Mouse (Mus musculus) liver, adult 2 months (tissue): ENCODE measurements around the gene Tmem184b. TPM values are rescaled to one million over a fixed set of nuclear protein-coding genes. Genes with fewer than 3 reads are reported as not detected.
A peak's percentile ranks its signal among the peaks of the same experiment; 100 is the strongest.

Source experiments
- DNase-seq: peaks from one replicate; pipeline ENCODE4 v3.0.0-alpha.2; 2011; ENCODE audit warnings: low read depth, low spot score; ENCODE audit errors: extremely low read depth
- H3K27ac ChIP-seq: fragments of 200-500 bp; replicated peaks from 2 replicates; pipeline ENCODE4 v1.5.1; 2012; ENCODE audit warnings: low read depth, mild to moderate bottlenecking, control low read depth, inconsistent platforms, low read length; ENCODE audit not compliant: insufficient read depth
- H3K27me3 ChIP-seq: fragments of 200-500 bp; 2 replicates; pipeline ENCODE4 v1.6.1; 2012; ENCODE audit warnings: mild to moderate bottlenecking, moderate library complexity, low read length, inconsistent platforms; ENCODE audit not compliant: control insufficient read depth, insufficient read depth
- H3K36me3 ChIP-seq: fragments of 200-500 bp; 2 replicates; pipeline ENCODE4 v1.6.1; 2012; ENCODE audit warnings: low read length, inconsistent platforms; ENCODE audit not compliant: control insufficient read depth, insufficient read depth
- H3K4me1 ChIP-seq: fragments of 200-500 bp; 2 replicates; pipeline ENCODE4 v1.6.1; 2011; ENCODE audit warnings: low read length; ENCODE audit not compliant: control insufficient read depth, insufficient read depth
- H3K4me3 ChIP-seq: fragments of 200-500 bp; 2 replicates; pipeline ENCODE4 v1.5.1; 2011; ENCODE audit warnings: low read depth, mild to moderate bottlenecking, control low read depth, low read length, moderate library complexity; ENCODE audit not compliant: insufficient read depth
- H3K79me2 ChIP-seq: fragments of 200-500 bp; 2 replicates; pipeline ENCODE4 v1.6.1; 2012; ENCODE audit warnings: inconsistent platforms, mild to moderate bottlenecking, low read length, moderate library complexity; ENCODE audit not compliant: control insufficient read depth, insufficient read depth
- H3K9ac ChIP-seq: fragments of 200-500 bp; 2 replicates; pipeline ENCODE4 v1.6.1; 2012; ENCODE audit warnings: low read depth, mild to moderate bottlenecking, control low read depth, inconsistent platforms, low read length
- CTCF ChIP-seq: fragments of 200-500 bp; IDR thresholded peaks from 2 replicates; pipeline ENCODE4 v1.5.1; 2011; ENCODE audit warnings: low read depth, low read length, control low read depth
- POLR2A ChIP-seq: fragments of 200-500 bp; IDR thresholded peaks from 2 replicates; pipeline ENCODE4 v1.6.1; 2011; ENCODE audit warnings: low read length, control low read depth; ENCODE audit not compliant: insufficient read depth; ENCODE audit errors: extremely low read depth
- WGBS: fragments of 180-500 bp; shearing (Covaris S2); methylation state at CpG from one replicate; pipeline ENCODE4 v1.1.7; 2018; 5-methylcytosine and 5-hydroxymethylcytosine counted together
- polyA plus RNA-seq: library from polyadenylated mRNA; depleted of rRNA; stranded (reverse); fragments of >200 nt; gene quantifications from 2 replicates; pipeline ENCODE4 v1.2.3, GENCODE M21; 2012
- total RNA-seq: library from RNA; depleted of rRNA; stranded (reverse); fragments of >200 nt; gene quantifications from 2 replicates; pipeline ENCODE4 v1.2.3, GENCODE M21; 2014

The Tmem184b gene
- total and polyA plus RNA-seq, 2 experiments = 6.0 to 48.7 TPM

- H3K27me3 ChIP-seq = no peaks in the 10 kb centered on the region
- H3K9ac ChIP-seq = peak overlapping the region; percentile 6; the same call in 1 of the 2 replicates
- no peak overlapping the region for H3K4me3 ChIP-seq
- peaks cover 24% of the 10 kb centered on the region; the same call in 1 of the 2 replicates for H3K79me2 ChIP-seq
- no peak for DNase-seq
- no peaks in the 10 kb centered on the region for H3K36me3 ChIP-seq
- TF ChIP-seq POLR2A (no peak), CTCF (no peak)
- peaks cover 45% of the 10 kb centered on the region for H3K4me1 ChIP-seq
- WGBS = 85% methylated on average over 6 of the region's 6 CpGs
- H3K27ac ChIP-seq = peak overlapping the region; percentile 93
Observed at GRCm38 (mm10) chr15:79393101-79393500, 10.3 kb downstream of the Tmem184b start.

GRCm38 (mm10) chr15:79392527-79392926 is 10.8 kb downstream of the Tmem184b start:
- 17% methylated on average over 5 of the region's 5 CpGs for WGBS
- H3K4me3 ChIP-seq = no peak overlapping the region
- DNase-seq = peak; percentile 96
- H3K27me3 ChIP-seq = no peaks in the 10 kb centered on the region
- H3K4me1 ChIP-seq = peaks cover 49% of the 10 kb centered on the region
- H3K27ac ChIP-seq = peak overlapping the region; percentile 93
- H3K36me3 ChIP-seq = no peaks in the 10 kb centered on the region
- H3K9ac ChIP-seq = peak overlapping the region; percentile 24; the same call in 1 of the 2 replicates
- TF ChIP-seq CTCF (no peak), POLR2A (no peak)
- H3K79me2 ChIP-seq = peaks cover 21% of the 10 kb centered on the region; the same call in 1 of the 2 replicates

- Histone ChIP-seq H3K27ac (peak overlapping the region; percentile 83), H3K9ac (peak overlapping the region; percentile 9), H3K27me3 (no peaks in the 10 kb centered on the region), H3K4me3 (no peak overlapping the region), H3K79me2 (peaks cover 15% of the 10 kb centered on the region; the same call in 1 of the 2 replicates), H3K4me1 (peaks cover 55% of the 10 kb centered on the region), H3K36me3 (no peaks in the 10 kb centered on the region)
- whole genome bisulfite sequencing = 11% methylated on average over 7 of the region's 7 CpGs
- TF ChIP-seq POLR2A (no peak), CTCF (no peak)
- DNase-seq = peak; percentile 89
Observed at GRCm38 (mm10) chr15:79391447-79392093, 11.8 kb downstream of the Tmem184b start.

- Histone ChIP-seq H3K27ac (peak overlapping the region; percentile 86), H3K4me3 (no peak overlapping the region), H3K9ac (no peak overlapping the region; the same call in 1 of the 2 replicates), H3K36me3 (no peaks in the 10 kb centered on the region), H3K79me2 (peaks cover 9% of the 10 kb centered on the region; the same call in 1 of the 2 replicates), H3K4me1 (peaks cover 55% of the 10 kb centered on the region), H3K27me3 (no peaks in the 10 kb centered on the region)
- WGBS = 22% methylated on average over 6 of the region's 6 CpGs
- DNase-seq = peak; percentile 99
- TF ChIP-seq CTCF (no peak), POLR2A (peak; percentile 81)
Observed at GRCm38 (mm10) chr15:79390434-79390833, 12.9 kb downstream of the Tmem184b start.

DNA sequence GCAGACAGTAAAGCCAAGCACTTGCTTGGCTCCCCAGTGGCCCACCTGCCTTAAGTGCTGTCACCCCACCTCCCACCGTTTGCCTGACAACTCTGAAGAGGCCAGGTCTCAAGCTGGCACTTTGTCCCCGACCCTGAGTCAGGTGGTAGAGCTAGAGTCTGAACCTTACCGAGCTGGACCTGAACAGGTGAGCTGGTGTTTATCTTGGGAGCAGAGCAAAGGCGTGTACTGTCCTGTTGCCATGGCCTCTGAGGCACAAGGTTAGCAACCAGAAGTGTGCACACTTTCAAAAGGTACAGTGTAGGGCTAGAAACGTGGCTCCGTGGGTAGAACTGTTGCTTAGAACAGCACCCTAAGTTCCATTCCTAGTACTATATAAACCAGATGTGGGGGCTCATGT is 15.2 kb downstream of the Tmem184b start:
- Histone ChIP-seq H3K27me3 (no peaks in the 10 kb centered on the region), H3K9ac (peak overlapping the region; percentile 53), H3K36me3 (no peaks in the 10 kb centered on the region), H3K79me2 (peaks cover 5% of the 10 kb centered on the region; the same call in 1 of the 2 replicates), H3K27ac (peak overlapping the region; percentile 97), H3K4me1 (peaks cover 47% of the 10 kb centered on the region), H3K4me3 (no peak overlapping the region)
- TF ChIP-seq POLR2A = no peak
- no peak for TF ChIP-seq CTCF
- WGBS = 26% methylated on average over 6 of the region's 6 CpGs
- DNase-seq = peak; percentile 98

DNA sequence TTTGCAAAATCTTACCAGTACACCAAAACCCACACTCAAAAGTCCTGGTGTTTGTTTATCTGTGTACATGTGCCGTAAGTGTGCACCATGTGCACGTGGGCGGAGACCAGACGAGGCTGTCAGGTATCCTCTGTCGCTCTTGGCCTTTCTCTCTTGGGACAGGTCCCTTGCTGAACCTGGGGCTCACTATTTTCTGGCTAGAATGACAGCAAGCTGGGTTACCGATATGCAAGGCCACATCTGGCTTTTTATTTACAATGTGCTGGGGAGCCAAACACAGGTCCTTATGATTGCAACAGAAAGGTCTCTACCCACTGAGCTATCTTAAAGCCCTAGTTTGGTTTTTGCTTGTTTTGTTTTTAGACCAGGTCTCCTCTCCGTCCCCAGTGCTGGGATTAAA is 15.8 kb downstream of the Tmem184b start:
- Histone ChIP-seq H3K27me3 (no peaks in the 10 kb centered on the region), H3K36me3 (no peaks in the 10 kb centered on the region), H3K9ac (0 out of 2 replicates have a peak overlapping the region, but pooled peaks have one; percentile 53), H3K27ac (peak overlapping the region; percentile 97), H3K79me2 (peaks cover 5% of the 10 kb centered on the region; the same call in 1 of the 2 replicates), H3K4me1 (peaks cover 41% of the 10 kb centered on the region), H3K4me3 (no peak overlapping the region)
- 26% methylated on average over 7 of the region's 7 CpGs for WGBS
- TF ChIP-seq CTCF (no peak), POLR2A (no peak)
- DNase-seq = peak; percentile 93
